Mouse (Mus musculus): ENCODE measurements at regions not wholly inside any gene's neighbourhood (a gene's known extent, or its start where the extent isn't known, plus 50 kb on each side); places are given as distances from the start of the nearest gene placed in this dataset.

DNA sequence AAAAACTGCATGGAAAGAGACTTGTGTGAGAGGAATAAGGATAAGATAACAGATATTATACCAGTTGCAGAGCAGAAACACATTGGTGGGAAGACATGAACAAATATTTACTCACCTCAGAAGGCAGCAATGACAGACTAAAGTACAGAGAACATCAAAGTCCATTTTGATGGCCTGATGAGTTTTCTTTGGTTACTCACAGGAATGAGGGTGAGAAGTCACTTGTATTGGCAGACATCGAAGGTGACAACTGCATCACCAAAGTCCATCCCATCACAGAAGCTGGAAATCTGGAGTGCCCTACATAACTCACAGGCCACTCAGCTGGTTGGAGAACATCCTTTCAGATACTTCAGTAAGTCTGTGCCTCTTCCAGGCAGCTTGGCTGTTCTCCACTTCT is 60.1 kb upstream of the Gm765 start:
- TF ChIP-seq POLR2A (IDR thresholded peaks at IDR 0.05; ENCODE audit: control insufficient read depth, low read depth, low read length) (no peak), CTCF (IDR thresholded peaks at IDR 0.05; ENCODE audit: control insufficient read depth, insufficient read depth, insufficient replicate concordance, low read depth, low read length) (no peak)

All from testis, adult 2 months (tissue).